Mouse (Mus musculus) lung, adult 2 months (tissue): ENCODE measurements around the gene Topbp1. TPM values are rescaled to one million over a fixed set of nuclear protein-coding genes. Genes with fewer than 3 reads are reported as not detected.
A peak's percentile ranks its signal among the peaks of the same experiment; 100 is the strongest.

Experiments used
- DNase-seq: peaks from one replicate; pipeline ENCODE4 v3.0.0; 2022
- H3K4me1 ChIP-seq: fragments of 200-500 bp; 2 replicates; pipeline ENCODE4 v1.6.1; 2011; ENCODE audit warnings: low read length; ENCODE audit not compliant: control insufficient read depth, insufficient read depth
- H3K4me3 ChIP-seq: fragments of 200-500 bp; replicated peaks from 2 replicates; pipeline ENCODE3; 2011; ENCODE audit warnings: low read depth, mild to moderate bottlenecking, control low read depth, low read length; ENCODE audit errors: extremely low read depth
- CTCF ChIP-seq: fragments of 200-500 bp; IDR thresholded peaks from 2 replicates; pipeline ENCODE4 v1.5.1; 2011; ENCODE audit warnings: mild to moderate bottlenecking, low read length, control low read depth; ENCODE audit not compliant: insufficient read depth
- POLR2A ChIP-seq: fragments of 200-500 bp; IDR thresholded peaks from 2 replicates; pipeline ENCODE4 v1.6.1; 2011; ENCODE audit warnings: low read depth, mild to moderate bottlenecking, control low read depth, low read length, borderline replicate concordance; ENCODE audit errors: extremely low read depth
- WGBS: fragments of 180-500 bp; shearing (Covaris S2); methylation state at CpG from one replicate; pipeline ENCODE4 v1.1.7; 2018; 5-methylcytosine and 5-hydroxymethylcytosine counted together
- polyA plus RNA-seq: library from polyadenylated mRNA; depleted of rRNA; stranded (reverse); fragments of >200 nt; gene quantifications from 2 replicates; pipeline ENCODE4 v1.2.3, GENCODE M21; 2012

Gene Topbp1
- polyA plus RNA-seq, 1 experiment: 8.0 TPM

- peak overlapping the region; percentile 79 for H3K4me3 ChIP-seq
- WGBS: 1% methylated on average over 92 of the region's 94 CpGs
- peak; percentile 77 for DNase-seq
- 0 out of 2 replicates have a peak, but pooled peaks cover 3% of the 10 kb centered on the region for H3K4me1 ChIP-seq
- no peak for TF ChIP-seq POLR2A
- TF ChIP-seq CTCF: no peak
These were observed 59.7 kb downstream of the Topbp1 start for GRCm38 (mm10) chr9:103364601-103365289.

GRCm38 (mm10) chr9:103365290-103366247 is 60.6 kb downstream of the Topbp1 start, which contains the start of gene Cdv3:
Gene Cdv3, minus strand, starts transcription at chr9:103365840.
- Histone ChIP-seq H3K4me1 (0 out of 2 replicates have a peak, but pooled peaks cover 3% of the 10 kb centered on the region), H3K4me3 (peak within 1 kb of the TSS; percentile 79)
- DNase-seq: peak; percentile 97
- TF ChIP-seq CTCF (no peak), POLR2A (peak; percentile 59; the same call in 1 of the 2 replicates)
- WGBS: 5% methylated on average over 82 of the region's 95 CpGs

GRCm38 (mm10) chr9:103366356-103366755 is 61.3 kb downstream of the Topbp1 start:
- WGBS: 54% methylated on average over 9 of the region's 9 CpGs
- Histone ChIP-seq H3K4me1 (0 out of 2 replicates have a peak, but pooled peaks cover 8% of the 10 kb centered on the region), H3K4me3 (no peak overlapping the region)
- TF ChIP-seq CTCF (no peak), POLR2A (no peak)
- no peak for DNase-seq

GRCm38 (mm10) chr9:103369951-103370350 is 64.9 kb downstream of the Topbp1 start:
- Histone ChIP-seq H3K4me3 (no peak overlapping the region), H3K4me1 (0 out of 2 replicates have a peak, but pooled peaks cover 8% of the 10 kb centered on the region)
- WGBS: 61% methylated on average over 4 of the region's 4 CpGs
- no peak for DNase-seq
- no peak for TF ChIP-seq CTCF
- no peak for TF ChIP-seq POLR2A

- WGBS: 74% methylated on average over 5 of the region's 5 CpGs
- no peak for DNase-seq
- TF ChIP-seq CTCF (no peak), POLR2A (no peak)
- H3K4me1 ChIP-seq: 0 out of 2 replicates have a peak, but pooled peaks cover 4% of the 10 kb centered on the region
- H3K4me3 ChIP-seq: no peak overlapping the region
These were observed 67.4 kb downstream of the Topbp1 start for GRCm38 (mm10) chr9:103372271-103373010.

- no peak for DNase-seq
- Histone ChIP-seq H3K4me1 (no peaks in the 10 kb centered on the region), H3K4me3 (no peak overlapping the region)
- 65% methylated on average over 7 of the region's 7 CpGs for whole genome bisulfite sequencing
- no peak for TF ChIP-seq POLR2A
- no peak for TF ChIP-seq CTCF
These were observed 71.6 kb downstream of the Topbp1 start for GRCm38 (mm10) chr9:103376346-103377320.

GRCm38 (mm10) chr9:103378686-103379085 is 73.7 kb downstream of the Topbp1 start:
- DNase-seq: no peak
- Histone ChIP-seq H3K4me3 (no peak overlapping the region), H3K4me1 (peaks cover 2% of the 10 kb centered on the region; the same call in 1 of the 2 replicates)
- TF ChIP-seq POLR2A: no peak
- TF ChIP-seq CTCF: no peak
- 68% methylated on average over 10 of the region's 10 CpGs for WGBS

- TF ChIP-seq CTCF: no peak
- no peak for TF ChIP-seq POLR2A
- 69% methylated on average over 9 of the region's 9 CpGs for WGBS
These were observed 74.2 kb downstream of the Topbp1 start for GRCm38 (mm10) chr9:103379199-103379598.

GRCm38 (mm10) chr9:103380566-103380965 is 75.6 kb downstream of the Topbp1 start:
- H3K4me1 ChIP-seq: peaks cover 2% of the 10 kb centered on the region; the same call in 1 of the 2 replicates
- WGBS: 86% methylated on average over 4 of the region's 4 CpGs
- H3K4me3 ChIP-seq: no peak overlapping the region
- no peak for TF ChIP-seq CTCF
- TF ChIP-seq POLR2A: no peak
- DNase-seq: no peak

More at GRCm38 (mm10) chr9:103379199-103379598, 74.2 kb downstream of the Topbp1 start:
- DNase-seq: no peak
- Histone ChIP-seq H3K4me3 (no peak overlapping the region), H3K4me1 (peaks cover 2% of the 10 kb centered on the region; the same call in 1 of the 2 replicates)
